Comparison of ENCODE assay signal across 18 mouse cellular contexts in genomic region chr5:98651049-98651448, GRCm38 (mm10).
A peak's percentile ranks its signal among the peaks of the same experiment; 100 is the strongest.
DNase-seq lines count a peak whose midpoint lies in the region; ATAC-seq and TF ChIP-seq lines count a peak whose summit lies in the region.
"Had no signal": no experiment of that assay in that cellular context is flagged by ENCODE, and none has a peak within 500 bp of the region (broad histone marks: within the 10 kb centered on the region; RNA-seq: fewer than 3 reads in every experiment).

No protein-coding gene starts in this region.

- 83% methylated on average over 5 of the region's 5 CpGs for WGBS in embryonic facial prominence, embryonic 13.5 days
- WGBS in embryonic facial prominence, embryonic 10.5 days: 87% methylated on average over 5 of the region's 5 CpGs
- 47% methylated on average over 5 of the region's 5 CpGs for WGBS in kidney, embryonic 16.5 days
- WGBS in kidney, adult 2 months: 65% methylated on average over 5 of the region's 5 CpGs
- WGBS in lung, embryonic 15.5 days: 37% methylated on average over 5 of the region's 5 CpGs
- 40% methylated on average over 5 of the region's 5 CpGs for WGBS in stomach, embryonic 16.5 days

- TF ChIP-seq POLR2A in kidney, adult 2 months (IDR thresholded peaks at IDR 0.05; ENCODE audit: low read depth, low read length): no peak

- no peaks in the 10 kb centered on the region for H3K9me3 ChIP-seq in embryonic facial prominence, embryonic 13.5 days
- H3K9me3 ChIP-seq in embryonic facial prominence, embryonic 10.5 days: no peaks in the 10 kb centered on the region
- H3K9me3 ChIP-seq in kidney, embryonic 16.5 days (ENCODE audit: low read length): peaks cover 4% of the 10 kb centered on the region
- no peaks in the 10 kb centered on the region for H3K9me3 ChIP-seq in lung, embryonic 15.5 days
- 0 out of 2 replicates have a peak, but pooled peaks cover 4% of the 10 kb centered on the region for H3K9me3 ChIP-seq in stomach, embryonic 16.5 days (replicated peaks; ENCODE audit: control insufficient read depth, low read length)
- H3K9me3 ChIP-seq: forebrain, embryonic 15.5 days; heart, embryonic 13.5 days had no signal

- no peaks in the 10 kb centered on the region; the same call in 1 of the 2 replicates for H3K4me1 ChIP-seq in embryonic facial prominence, embryonic 13.5 days
- no peaks in the 10 kb centered on the region for H3K4me1 ChIP-seq in embryonic facial prominence, embryonic 10.5 days
- H3K4me1 ChIP-seq in kidney, embryonic 16.5 days (ENCODE audit: insufficient read depth, low read length): peaks cover 4% of the 10 kb centered on the region; the same call in 1 of the 2 replicates
- H3K4me1 ChIP-seq in kidney, adult 2 months (ENCODE audit: control insufficient read depth, insufficient read depth, low read length): no peaks in the 10 kb centered on the region
- H3K4me1 ChIP-seq in lung, embryonic 15.5 days: no peaks in the 10 kb centered on the region
- H3K4me1 ChIP-seq in stomach, embryonic 16.5 days (ENCODE audit: control insufficient read depth, insufficient read depth, low read length): no peaks in the 10 kb centered on the region
- H3K4me1 ChIP-seq: forebrain, embryonic 15.5 days; heart, embryonic 13.5 days had no signal

- TF ChIP-seq CTCF in kidney, adult 2 months (conservative IDR thresholded peaks at IDR 0.05; ENCODE audit: insufficient read depth, insufficient read length, low read depth, low read length): no peak

- H3K4me3 ChIP-seq in embryonic facial prominence, embryonic 13.5 days: no peak overlapping the region
- H3K4me3 ChIP-seq in embryonic facial prominence, embryonic 10.5 days: no peak overlapping the region
- no peak overlapping the region for H3K4me3 ChIP-seq in kidney, embryonic 16.5 days (ENCODE audit: low read length)
- H3K4me3 ChIP-seq in kidney, adult 2 months (ENCODE audit: insufficient read depth, low read depth, low read length): no peak overlapping the region
- no peak overlapping the region for H3K4me3 ChIP-seq in lung, embryonic 15.5 days
- no peak overlapping the region for H3K4me3 ChIP-seq in stomach, embryonic 16.5 days (replicated peaks; ENCODE audit: low read length)
- H3K4me3 ChIP-seq: forebrain, embryonic 15.5 days; heart, embryonic 13.5 days had no signal

- H3K27ac ChIP-seq in embryonic facial prominence, embryonic 13.5 days: 0 out of 2 replicates have a peak overlapping the region, but pooled peaks have one; percentile 7
- H3K27ac ChIP-seq in embryonic facial prominence, embryonic 10.5 days (replicated peaks): no peak overlapping the region
- no peak overlapping the region for H3K27ac ChIP-seq in kidney, embryonic 16.5 days (ENCODE audit: low read length)
- no peak overlapping the region for H3K27ac ChIP-seq in kidney, adult 2 months (ENCODE audit: insufficient read depth, low read depth, low read length)
- H3K27ac ChIP-seq in lung, embryonic 15.5 days: no peak overlapping the region
- H3K27ac ChIP-seq in stomach, embryonic 16.5 days (ENCODE audit: low read length): no peak overlapping the region; the same call in 1 of the 2 replicates
- H3K27ac ChIP-seq: forebrain, embryonic 15.5 days; heart, embryonic 13.5 days had no signal

- DNase-seq in embryonic facial prominence, embryonic 10.5 days (ENCODE audit: low spot score): no peak
- no peak for DNase-seq in kidney, adult 2 months
- DNase-seq in lung, postnatal 25 days (ENCODE audit: low spot score): no peak
- DNase-seq: adrenal gland, adult 8-10 months; adrenal gland, postnatal 36 days; B cell, adult 2 months; cerebellum, adult 2 months; gastrocnemius, postnatal 36 days; heart, adult 11 months; heart, postnatal 36 days had no signal

- ATAC-seq in embryonic facial prominence, embryonic 13.5 days (ENCODE audit: insufficient number of reproducible peaks, insufficient read depth, low FRiP score, low TSS enrichment, low read depth): no peak
- peak; percentile 69; the same call in 1 of the 2 replicates for ATAC-seq in kidney, embryonic 16.5 days (ENCODE audit: low FRiP score, low TSS enrichment)
- peak; percentile 81; the same call in 1 of the 2 replicates for ATAC-seq in lung, embryonic 15.5 days (ENCODE audit: borderline replicate concordance, extremely low read depth, low FRiP score, low TSS enrichment)
- peak; percentile 47; the same call in 1 of the 2 replicates for ATAC-seq in stomach, embryonic 16.5 days (ENCODE audit: insufficient read depth, low FRiP score)
- ATAC-seq: CD4-positive, CD25-positive, alpha-beta regulatory T cell, adult 4 months; forebrain, embryonic 15.5 days had no signal

- no peaks in the 10 kb centered on the region for H3K27me3 ChIP-seq in embryonic facial prominence, embryonic 13.5 days
- no peaks in the 10 kb centered on the region for H3K27me3 ChIP-seq in embryonic facial prominence, embryonic 10.5 days (replicated peaks; ENCODE audit: low read depth, poor library complexity, severe bottlenecking)
- no peaks in the 10 kb centered on the region for H3K27me3 ChIP-seq in kidney, embryonic 16.5 days (ENCODE audit: insufficient read depth, low read length)
- no peaks in the 10 kb centered on the region for H3K27me3 ChIP-seq in kidney, adult 2 months (replicated peaks; ENCODE audit: control insufficient read depth, insufficient read depth, low read length)
- no peaks in the 10 kb centered on the region for H3K27me3 ChIP-seq in lung, embryonic 15.5 days
- H3K27me3 ChIP-seq in stomach, embryonic 16.5 days (ENCODE audit: control insufficient read depth, insufficient read depth, low read length): no peaks in the 10 kb centered on the region
- H3K27me3 ChIP-seq: forebrain, embryonic 15.5 days; heart, embryonic 13.5 days had no signal

- H3K4me2 ChIP-seq in embryonic facial prominence, embryonic 13.5 days: no peak overlapping the region
- H3K4me2 ChIP-seq in kidney, embryonic 16.5 days (replicated peaks; ENCODE audit: low read depth, low read length): no peak overlapping the region
- H3K4me2 ChIP-seq in lung, embryonic 15.5 days: no peak overlapping the region
- no peak overlapping the region for H3K4me2 ChIP-seq in stomach, embryonic 16.5 days (ENCODE audit: low read depth, low read length)
- H3K4me2 ChIP-seq: forebrain, embryonic 15.5 days; heart, embryonic 13.5 days had no signal

- H3K36me3 ChIP-seq in embryonic facial prominence, embryonic 13.5 days: no peaks in the 10 kb centered on the region
- H3K36me3 ChIP-seq in embryonic facial prominence, embryonic 10.5 days (replicated peaks): no peaks in the 10 kb centered on the region
- H3K36me3 ChIP-seq in kidney, embryonic 16.5 days (ENCODE audit: insufficient read depth, low read length): no peaks in the 10 kb centered on the region
- no peaks in the 10 kb centered on the region for H3K36me3 ChIP-seq in kidney, adult 2 months (ENCODE audit: control insufficient read depth, insufficient read depth, low read length)
- no peaks in the 10 kb centered on the region for H3K36me3 ChIP-seq in lung, embryonic 15.5 days
- H3K36me3 ChIP-seq in stomach, embryonic 16.5 days (ENCODE audit: control insufficient read depth, insufficient read depth, low read length): no peaks in the 10 kb centered on the region
- H3K36me3 ChIP-seq: forebrain, embryonic 15.5 days; G1E; heart, embryonic 13.5 days had no signal

- no peak overlapping the region for H3K9ac ChIP-seq in embryonic facial prominence, embryonic 13.5 days
- H3K9ac ChIP-seq in kidney, embryonic 16.5 days (replicated peaks; ENCODE audit: low read length): no peak overlapping the region
- H3K9ac ChIP-seq in lung, embryonic 15.5 days: no peak overlapping the region
- H3K9ac ChIP-seq in stomach, embryonic 16.5 days (ENCODE audit: low read length): no peak overlapping the region
- H3K9ac ChIP-seq: forebrain, embryonic 15.5 days; heart, embryonic 13.5 days had no signal
